Mouse (Mus musculus) cerebellum, postnatal 4 days (tissue): ENCODE data around the gene Chd4.
A peak's percentile ranks its signal among the peaks of the same experiment; 100 is the strongest.

Source experiments
- DNase-seq, 2 experiments: peaks; one replicate each; pipeline ENCODE4 v3.0.0; 2022; ENCODE audit warnings: low spot score in 2 of 2, mixed read lengths in 1 of 2

Chd4 gene

DNA sequence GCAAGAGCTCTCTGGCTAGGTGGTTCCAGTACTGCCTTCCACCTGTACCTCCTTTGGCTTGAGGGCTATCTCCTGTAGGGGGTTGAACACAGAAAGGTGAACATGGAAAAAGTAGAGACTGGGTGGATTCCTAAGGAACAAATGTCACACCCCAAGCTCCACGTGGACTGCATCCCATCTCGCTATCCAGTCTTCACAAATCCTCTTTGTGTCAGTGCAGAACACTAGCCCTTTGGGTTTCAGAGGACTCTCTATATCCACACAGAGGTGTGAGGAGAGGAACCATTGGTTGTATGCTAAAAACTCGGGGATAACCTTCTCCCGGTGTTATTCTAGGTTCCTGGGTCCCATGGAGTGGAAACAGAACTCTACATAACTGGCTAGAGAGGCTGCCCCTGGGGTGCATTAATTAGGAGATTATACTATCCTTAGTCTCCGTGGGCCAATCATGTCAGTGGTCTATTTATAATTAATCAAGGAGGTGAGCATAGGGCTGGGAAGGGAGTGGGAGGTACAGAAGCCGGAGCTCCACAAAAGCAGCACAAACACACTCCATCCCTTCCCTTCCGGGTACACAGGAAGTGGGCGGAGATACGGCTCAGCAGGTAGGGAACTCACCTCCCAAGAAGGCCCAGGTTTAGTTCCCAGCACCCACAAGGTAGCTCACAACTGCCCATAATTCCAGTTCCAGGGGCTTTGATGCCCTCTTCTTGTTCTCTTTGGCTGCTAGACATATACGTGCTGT is 5.3 kb upstream of the Chd4 start:
- no peak for DNase-seq

DNA sequence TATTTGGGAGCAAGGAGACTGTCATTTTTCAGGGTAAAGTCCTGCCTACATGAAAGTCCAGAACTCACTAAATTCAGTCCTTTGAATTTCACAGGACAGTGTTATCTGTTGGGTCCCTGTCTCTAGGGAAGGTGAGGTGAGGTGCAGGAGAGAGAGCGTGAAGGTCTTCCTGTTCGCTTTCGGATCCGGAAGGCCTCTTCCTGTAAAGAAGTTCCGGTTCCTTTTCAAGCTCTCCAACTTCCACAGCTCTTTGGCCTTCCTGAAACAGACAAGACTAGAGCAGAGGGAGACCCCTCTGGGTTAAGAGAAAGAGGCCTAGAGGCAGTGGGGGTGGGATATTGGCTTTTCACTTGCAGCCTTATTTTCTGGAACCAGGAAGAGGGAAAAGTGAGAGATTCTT is 3.4 kb upstream of the Chd4 start:
- no peak for DNase-seq

DNA sequence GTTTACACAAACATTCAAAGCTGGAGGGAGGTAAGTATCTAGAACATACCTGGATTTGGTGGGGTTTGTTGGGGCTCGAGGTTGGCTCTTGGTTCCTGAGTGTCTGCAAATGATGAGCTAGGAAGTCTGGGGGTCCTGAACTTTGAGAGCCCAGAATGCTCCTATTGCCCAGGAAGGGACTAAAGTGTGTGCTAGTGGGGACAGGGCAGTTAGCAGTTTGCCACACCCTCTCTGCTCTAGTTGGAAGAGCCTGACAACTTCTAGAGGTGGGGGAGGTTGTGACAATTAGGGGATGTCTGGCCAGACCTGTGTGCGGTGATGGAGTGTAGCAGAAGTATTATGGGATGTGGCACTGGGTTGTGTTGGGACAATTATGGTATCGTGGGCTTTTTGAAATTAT is 938 bp upstream of the Chd4 start:
- DNase-seq: no peak

DNA sequence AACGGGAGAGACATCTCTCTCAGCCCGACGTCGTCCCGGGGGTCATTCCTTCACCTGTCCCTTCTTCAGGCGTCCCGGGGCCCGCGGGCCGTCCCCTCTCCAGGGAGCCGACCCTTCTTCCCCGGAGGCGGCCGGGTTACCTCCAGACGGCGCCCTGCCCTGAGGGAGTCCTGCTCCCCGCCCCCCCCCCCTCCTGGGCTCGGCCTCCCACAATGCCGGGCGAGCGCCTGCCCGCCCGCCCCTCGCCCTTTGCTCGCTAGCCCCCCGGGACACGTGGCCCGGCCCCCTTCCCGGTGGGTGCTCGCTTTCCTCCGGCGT is 457 bp downstream of the Chd4 start:
- DNase-seq: no peak

DNA sequence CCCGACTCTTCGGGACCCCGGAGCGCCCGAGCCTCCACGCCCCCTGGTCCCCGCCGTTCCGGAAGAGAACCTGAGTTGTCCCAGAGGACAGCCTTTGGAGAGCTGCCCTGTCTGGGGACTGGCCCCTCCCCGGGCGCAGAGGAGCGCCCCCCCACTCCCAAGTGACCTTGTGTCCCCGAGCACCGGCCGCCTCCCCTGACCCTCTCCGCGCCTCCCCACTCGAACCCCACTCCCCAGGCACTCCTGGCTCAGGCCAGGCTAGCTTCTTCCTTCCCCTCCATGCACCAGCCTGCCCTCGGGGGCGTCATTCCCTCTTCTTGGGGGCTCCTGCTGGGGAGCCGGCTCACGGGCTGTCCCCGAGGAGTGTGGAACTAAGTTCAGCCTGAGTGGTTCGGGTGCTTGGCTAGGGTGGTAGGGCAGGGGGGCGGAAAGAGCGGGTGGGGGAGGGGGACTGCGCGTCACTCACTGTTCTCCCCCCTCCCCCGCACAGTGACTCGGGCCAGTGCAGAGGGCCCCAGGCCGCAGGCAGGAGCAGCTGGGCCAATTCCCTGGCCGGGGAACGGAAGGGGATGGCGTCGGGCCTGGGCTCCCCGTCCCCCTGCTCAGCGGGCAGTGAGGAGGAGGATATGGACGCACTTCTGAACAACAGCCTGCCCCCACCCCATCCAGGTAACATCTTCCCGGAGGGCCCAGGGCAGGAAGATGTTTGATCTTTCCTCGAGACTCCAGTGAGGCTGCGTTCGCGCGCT is 990 bp downstream of the Chd4 start:
- peak in 1 of 2 experiments; percentile 62 for DNase-seq

DNA sequence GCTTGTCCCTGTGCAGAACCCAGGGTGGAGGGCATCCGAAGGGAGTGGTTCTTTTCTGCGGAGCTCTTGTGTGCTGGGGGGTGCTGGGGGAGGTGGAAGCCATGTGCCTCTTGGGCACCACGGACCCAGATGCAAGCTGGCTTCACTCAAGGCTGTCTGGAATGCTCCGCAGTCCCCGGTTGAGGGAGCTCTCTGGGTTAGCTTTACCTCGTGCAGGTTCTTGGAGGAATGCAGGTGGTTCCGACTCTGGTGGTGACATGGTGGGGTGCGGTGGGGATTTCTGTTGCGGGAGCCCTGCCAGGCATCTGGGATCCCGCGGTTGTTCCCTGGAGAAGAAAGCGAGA is 1.5 kb downstream of the Chd4 start:
- no peak for DNase-seq

DNA sequence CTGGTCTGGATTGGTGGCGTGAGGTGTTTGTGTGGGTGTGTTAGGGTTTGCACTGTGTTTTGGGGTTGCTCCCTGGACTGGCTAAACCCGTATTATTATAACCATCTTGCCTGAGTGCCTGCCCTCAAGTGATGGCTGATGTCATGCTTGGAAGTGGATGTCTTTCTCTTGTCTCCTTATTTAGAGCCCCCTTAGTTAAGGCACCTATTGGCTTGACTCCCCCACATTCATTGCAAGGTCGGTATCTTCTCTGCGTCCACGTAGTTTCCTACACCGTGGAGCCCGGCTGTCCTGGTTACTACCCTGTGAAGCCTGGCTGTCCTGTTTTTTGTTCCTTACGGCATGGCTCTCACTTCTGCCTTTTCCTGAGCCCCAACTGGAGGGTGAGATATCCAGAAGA is 2.2 kb downstream of the Chd4 start:
- no peak for DNase-seq

DNA sequence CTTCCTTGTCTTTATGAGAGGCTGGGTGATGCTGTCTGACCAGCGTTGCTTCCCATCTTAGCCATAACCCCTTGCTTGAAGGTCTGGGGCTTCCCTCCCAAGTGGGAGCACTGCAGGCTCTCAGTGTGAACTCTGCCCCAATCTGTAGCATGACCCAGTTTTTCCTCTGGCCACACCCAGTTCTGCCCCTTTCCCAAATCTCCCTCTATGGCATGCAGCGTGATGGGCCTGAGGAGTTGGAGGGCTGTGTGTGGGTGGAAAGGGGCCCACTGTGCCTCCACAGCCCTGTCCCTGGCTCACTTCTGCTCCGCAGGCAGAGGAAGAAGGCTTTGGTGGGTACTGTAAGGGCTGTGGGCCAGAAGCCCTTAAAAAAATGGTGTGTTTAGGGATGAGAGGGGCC is 2.7 kb downstream of the Chd4 start:
- DNase-seq: no peak

DNA sequence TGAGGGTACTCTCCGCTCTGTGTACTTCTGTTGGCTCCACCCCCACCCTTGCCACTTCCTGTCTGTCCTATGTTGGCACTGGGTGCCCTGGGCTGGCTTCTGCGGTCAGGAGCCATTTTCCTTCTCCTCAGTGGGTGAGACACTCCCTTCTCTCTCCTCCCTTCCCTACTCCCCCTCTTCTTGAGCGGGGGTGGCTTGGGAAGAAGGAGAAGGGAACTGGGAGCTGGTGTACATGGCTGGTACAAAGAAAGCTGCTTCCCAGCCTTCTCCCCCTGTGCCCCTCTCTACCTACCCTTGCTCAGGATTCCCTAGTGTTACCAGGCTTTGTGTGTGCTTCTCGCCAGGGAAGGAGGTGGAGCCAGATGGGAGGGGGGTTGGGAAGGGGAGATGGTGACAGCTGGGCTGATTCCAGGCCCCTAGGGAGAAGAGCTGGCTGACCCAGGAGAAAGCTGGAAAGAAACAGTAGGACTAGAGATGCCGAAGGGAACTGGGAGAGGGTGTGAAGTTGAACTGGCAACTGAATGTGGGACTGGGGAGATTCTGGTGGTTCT is 3.7 kb downstream of the Chd4 start:
- peak in 1 of 2 experiments; percentile 58 for DNase-seq

DNA sequence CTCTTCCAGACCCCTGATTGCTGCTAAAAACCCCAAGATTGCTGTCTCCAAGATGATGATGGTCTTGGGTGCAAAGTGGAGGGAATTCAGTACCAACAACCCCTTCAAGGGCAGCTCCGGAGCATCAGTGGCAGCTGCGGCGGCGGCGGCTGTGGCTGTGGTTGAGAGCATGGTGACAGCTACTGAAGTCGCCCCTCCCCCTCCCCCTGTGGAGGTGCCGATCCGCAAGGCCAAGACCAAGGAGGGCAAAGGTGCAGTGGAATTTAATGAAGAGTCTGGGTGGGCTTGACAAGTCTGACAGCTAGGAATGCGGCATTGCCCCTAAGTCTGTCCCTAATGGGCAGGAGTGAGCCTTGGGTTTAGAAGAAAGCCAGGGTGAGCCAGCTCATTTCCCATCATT is 5.7 kb downstream of the Chd4 start:
- no peak for DNase-seq

DNA sequence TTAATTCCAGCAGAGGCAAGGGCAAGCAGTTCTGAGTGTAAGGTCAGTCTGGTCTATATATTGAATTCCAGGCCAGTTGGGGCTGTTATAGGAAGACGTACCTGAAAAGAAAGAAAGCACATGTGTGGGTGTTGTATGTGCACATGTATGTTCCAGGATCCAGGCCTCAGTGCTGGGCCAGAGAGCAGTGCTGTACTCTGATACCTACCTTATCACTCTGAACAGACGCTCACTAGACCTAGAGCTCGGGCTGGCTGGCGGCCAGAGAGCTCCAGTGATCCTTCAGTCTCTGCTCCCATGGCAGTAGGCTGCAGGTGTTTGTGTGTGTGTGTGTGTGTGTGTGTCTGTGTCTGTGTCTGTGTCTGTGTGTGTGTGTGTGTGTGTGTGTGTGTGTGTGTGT is 8.4 kb downstream of the Chd4 start:
- DNase-seq: no peak

DNA sequence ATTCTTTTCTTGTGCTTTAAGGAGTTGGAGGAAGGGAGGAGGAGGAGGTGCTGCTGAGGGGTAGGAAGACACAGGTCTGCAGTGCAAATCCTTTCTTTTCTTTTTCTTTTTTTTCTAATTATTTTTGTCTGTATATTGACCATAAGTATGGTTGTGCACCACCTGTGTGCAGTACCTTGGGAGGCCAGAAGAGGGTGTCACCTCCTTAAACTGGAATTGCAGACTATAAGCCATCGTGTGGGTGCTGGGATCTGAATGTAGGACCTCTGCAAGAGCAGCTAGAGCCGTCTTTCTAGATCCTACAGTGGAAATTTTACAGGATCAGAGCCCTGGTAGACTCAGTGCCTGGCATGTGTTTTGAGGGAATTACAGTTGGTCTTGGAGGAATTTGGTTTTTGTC is 11.9 kb downstream of the Chd4 start:
- no peak for DNase-seq

DNA sequence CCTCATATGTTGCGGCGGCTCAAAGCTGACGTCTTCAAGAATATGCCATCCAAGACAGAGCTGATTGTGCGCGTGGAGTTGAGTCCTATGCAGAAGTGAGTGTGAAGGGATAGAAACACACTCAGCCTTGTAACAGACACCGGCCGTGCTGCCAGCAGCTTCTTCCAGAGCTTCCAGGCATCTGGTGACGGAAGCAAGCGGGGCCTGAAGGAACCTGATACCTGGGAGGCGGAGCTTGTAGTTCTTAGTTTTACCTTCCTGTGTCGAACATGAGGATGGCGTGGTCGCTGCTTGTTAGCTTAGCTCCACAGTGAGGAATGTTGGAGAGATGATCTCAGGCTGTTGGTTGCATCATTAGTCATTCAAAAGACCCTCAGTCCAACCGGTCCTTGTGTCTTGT is 13.6 kb downstream of the Chd4 start:
- no peak for DNase-seq

DNA sequence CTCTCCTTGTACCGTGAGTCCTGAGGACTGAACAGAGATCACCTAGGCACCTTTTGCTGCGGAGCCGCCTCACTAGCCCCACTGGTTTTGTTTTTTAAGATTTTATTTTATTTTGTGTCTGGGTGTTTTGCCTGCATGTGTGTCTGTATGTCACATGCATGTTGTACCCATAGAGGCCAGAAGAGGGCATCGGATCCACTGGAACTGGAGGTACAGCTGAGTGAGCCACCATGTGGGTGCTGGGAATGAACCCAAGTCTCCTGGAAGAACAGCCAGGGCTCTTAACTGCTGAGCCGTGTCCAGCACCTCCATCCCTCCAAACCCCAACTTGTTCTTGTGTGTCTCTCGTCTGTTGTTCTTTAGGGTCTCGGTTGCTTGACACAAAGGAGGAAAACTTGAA is 15.1 kb downstream of the Chd4 start:
- DNase-seq: peak in 1 of 2 experiments; percentile 67

DNA sequence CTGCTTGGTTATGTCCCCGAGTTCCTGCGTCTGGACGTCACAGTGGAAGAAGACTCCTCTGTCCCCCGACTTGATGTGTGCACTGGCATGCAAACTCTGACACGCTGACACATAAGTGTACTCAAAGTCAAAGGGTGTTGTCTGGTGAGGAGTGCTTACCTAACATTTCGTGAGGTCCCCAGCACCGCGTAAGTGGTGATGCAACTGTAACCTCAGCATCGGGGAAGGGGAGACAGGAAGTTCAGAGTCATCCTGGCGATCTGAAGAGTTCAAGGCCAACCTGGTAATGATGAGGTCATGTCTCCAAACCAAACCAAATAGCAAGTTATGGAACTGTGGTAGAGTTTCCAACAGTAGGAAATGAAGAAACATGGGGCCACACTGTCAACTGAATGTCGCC is 16.8 kb downstream of the Chd4 start:
- DNase-seq: no peak

DNA sequence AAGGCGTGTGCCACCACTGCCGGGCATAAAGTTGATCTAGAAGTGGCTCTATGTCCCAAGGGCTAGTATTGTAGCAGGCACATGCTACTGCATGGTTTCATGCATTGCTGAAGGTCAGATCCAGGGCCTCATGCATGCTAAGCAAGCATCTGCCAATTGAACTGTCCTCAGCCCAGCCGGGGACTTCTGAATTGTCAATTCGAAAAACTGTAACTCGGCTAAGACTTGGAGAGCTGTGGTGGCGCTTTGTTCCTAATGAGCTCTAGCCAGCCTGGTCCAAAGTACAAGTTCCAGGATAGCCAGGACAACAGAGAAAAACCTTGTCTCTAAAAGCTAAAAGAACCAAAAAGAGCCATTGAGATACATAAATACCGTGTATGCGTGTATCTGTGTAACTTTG is 23.6 kb downstream of the Chd4 start:
- DNase-seq: no peak

DNA sequence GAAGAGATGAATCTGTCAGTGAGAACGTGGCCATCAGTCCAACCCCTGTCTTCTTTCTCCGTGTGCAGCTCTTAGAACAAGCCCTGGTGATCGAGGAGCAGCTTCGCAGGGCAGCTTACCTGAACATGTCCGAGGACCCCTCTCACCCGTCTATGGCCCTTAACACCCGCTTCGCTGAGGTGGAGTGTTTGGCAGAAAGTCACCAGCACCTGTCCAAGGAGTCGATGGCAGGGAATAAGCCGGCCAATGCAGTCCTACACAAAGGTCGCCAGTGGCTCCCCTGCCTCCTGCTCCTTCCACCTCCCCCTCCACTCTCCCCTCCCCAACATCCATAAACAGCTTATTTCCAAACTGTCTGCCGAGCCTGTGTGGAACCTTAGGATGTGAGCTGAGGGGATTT is 32.9 kb downstream of the Chd4 start:
- DNase-seq: no peak

DNA sequence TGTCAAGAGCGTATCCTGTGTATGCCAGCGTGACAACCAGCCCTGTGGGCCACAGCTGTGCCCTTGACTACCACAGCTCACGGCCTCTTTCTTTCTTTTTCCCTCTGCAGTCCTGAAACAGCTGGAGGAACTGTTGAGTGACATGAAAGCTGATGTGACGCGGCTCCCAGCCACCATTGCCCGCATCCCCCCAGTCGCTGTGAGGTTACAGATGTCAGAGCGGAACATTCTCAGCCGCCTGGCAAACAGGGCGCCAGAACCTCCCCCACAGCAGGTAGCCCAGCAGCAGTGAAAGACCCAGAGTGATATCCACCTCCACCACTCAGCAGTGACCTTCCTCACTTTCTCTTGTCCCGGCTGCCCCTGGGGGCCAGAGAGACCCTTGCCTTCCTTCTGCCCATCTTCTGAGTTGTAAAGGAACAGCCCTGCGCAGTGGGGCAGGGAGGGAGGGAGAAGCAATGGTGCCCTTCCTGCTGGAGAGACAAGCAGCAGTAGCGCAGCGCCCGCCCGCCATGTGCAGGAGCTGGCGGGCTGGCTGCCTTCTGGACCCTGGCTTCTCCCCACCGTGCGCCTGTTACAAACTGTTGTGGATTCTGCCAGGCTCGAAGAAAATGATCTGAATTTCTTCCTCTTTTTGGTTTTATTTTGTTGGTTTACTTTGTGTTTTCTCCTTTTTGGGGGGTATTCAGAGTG is 34.1 kb downstream of the Chd4 start:
- no peak for DNase-seq

DNA sequence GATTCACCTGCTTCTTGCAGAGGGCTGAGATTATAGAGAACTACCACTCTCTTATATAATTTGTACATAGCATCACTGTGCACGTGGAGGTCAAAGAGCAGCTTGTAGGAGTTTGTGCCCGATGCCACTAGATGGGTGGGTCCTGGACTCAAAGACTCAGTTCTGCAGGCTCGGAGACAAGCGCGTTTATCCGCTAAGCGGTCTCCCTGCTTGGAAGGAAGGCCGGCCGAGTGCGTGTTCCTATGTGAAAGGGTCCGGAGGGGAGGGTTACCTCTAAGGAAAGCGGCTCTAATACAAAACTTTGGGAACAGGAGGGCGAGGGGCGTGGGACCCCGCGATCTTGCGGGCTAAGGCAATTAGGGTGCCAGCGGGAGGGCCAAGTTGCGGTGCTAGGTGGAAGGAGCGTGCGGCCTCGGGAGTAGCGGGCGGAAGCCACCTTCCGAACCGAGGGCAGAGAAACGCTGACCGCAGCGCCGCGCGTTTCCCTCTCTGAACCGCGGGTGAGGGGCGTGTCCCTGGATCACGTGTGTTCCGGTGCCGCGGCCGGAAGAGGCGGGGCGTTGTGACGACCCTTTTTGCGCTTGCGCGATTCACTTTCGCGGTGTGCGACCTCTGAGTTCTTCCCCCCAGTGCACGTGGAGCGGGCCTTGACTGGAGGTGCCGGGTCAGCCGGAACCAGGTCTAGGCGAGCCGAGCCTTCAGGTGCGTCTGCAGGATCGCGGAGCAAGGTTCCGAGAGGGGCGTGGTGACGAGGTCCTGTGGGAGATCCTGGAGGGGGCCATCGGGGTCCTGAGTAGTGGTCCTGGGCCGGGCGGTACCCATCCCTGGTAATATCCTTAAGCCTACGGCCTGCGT is 35.7 kb downstream of the Chd4 start, which contains the start of gene Nop2:
TSS of gene Nop2 (plus strand) at position 608 of the 855 bp plus-strand sequence.
- peak; percentile 68 to 84 for DNase-seq

DNA sequence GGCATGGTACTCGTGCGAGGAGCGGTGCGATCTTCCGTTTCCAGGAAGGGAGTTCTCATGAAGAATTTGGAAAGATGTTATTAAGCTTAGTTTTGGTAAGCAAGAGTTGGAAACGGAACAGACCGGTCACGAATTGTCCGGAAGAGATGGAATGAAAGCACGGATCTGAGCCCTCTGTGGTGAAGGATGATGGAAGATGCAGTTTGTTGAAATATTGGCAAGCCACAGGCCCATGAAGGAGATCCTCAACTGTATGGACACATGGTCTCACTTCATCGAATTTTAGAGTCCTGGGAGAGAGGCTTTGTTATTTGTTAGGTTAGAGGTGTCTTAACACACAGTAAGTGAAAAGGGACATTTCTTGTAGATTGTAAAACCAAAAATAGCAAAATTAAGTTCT is 36.7 kb downstream of the Chd4 start:
- no peak for DNase-seq

DNA sequence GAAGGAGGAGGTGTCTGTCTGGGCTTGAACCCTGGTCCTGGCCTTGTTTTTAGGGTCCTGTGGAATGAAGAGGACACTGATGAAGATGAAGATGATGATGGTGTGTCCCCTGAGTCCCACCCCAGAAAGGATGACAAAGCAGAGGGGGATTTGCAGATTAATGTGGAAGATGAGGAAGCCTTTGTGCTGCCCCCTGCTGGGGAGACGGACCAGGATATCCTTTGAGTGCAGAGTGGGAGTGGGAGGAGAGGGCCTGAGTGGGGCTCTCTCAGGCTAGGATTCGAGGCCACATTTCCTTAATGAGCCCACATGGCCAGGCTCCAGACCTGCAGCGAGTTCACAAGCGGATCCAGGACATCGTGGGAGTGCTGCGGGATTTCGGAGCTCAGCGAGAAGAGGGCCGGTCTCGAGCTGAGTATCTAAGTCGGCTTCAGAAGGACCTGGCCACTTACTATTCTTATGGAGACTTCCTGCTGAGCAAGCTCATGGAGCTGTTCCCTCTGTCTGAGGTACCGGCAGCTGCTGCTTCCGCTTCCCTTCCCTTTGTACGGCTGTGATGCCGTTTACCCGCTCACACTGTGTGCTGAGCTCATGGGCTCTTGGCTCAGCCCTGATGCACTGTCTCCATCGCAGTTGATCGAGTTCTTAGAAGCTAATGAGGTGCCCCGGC is 41.4 kb downstream of the Chd4 start:
- DNase-seq: no peak
